31 mouse cellular contexts compared by ENCODE assay signal in the genomic region with DNA sequence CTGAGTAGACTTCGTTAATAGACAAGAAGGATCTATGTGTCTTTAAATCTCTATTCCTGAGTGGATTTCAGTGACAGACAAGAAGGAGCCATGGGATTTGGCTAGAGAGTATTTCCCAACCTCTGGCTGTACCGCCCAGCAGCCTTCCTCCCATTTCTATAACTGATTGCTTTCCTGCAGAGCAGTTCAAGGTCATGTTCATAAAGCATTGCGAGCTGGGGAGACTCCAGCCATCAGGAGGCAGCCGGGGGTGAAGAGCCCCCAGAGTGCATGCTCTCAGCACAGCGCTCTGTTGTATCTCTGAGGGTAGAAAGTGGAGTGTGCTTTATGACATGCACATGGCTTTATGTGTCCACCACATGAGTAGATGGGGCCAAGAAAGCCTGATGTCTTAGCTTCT. TPM values are rescaled to one million over a fixed set of nuclear protein-coding genes. Genes with fewer than 3 reads are reported as not detected.
A peak's percentile ranks its signal among the peaks of the same experiment; 100 is the strongest.
DNase-seq lines count a peak whose midpoint lies in the region; ATAC-seq and TF ChIP-seq lines count a peak whose summit lies in the region.
"Had no signal": no experiment of that assay in that cellular context is flagged by ENCODE, and none has a peak within 500 bp of the region (broad histone marks: within the 10 kb centered on the region; RNA-seq: fewer than 3 reads in every experiment).

No protein-coding gene starts in this region.

- no peaks in the 10 kb centered on the region for H3K27me3 ChIP-seq in lung, embryonic 14.5 days (ENCODE audit: insufficient read depth, low read length)
- H3K27me3 ChIP-seq: embryonic facial prominence, embryonic 13.5 days; forebrain, embryonic 13.5 days; heart, embryonic 13.5 days; hindbrain, embryonic 13.5 days had no signal

- H3K27ac ChIP-seq in lung, embryonic 14.5 days (ENCODE audit: low read depth): no peak overlapping the region; the same call in 1 of the 2 replicates
- H3K27ac ChIP-seq: embryonic facial prominence, embryonic 10.5 days; embryonic facial prominence, embryonic 13.5 days; forebrain, embryonic 10.5 days; forebrain, embryonic 13.5 days; gastrocnemius, adult 2 months; heart, embryonic 13.5 days; hindbrain, embryonic 10.5 days; hindbrain, embryonic 13.5 days had no signal

- no peaks in the 10 kb centered on the region for H3K9me3 ChIP-seq in lung, embryonic 14.5 days (ENCODE audit: low read depth, low read length)
- H3K9me3 ChIP-seq: embryonic facial prominence, embryonic 10.5 days; embryonic facial prominence, embryonic 13.5 days; forebrain, embryonic 10.5 days; forebrain, embryonic 13.5 days; heart, embryonic 13.5 days; hindbrain, embryonic 10.5 days; hindbrain, embryonic 13.5 days had no signal

- peaks cover 29% of the 10 kb centered on the region for H3K36me3 ChIP-seq in lung, embryonic 14.5 days (ENCODE audit: insufficient read depth)

- H3K4me1 ChIP-seq in lung, embryonic 14.5 days (ENCODE audit: insufficient read depth): no peaks in the 10 kb centered on the region
- H3K4me1 ChIP-seq: embryonic facial prominence, embryonic 10.5 days; embryonic facial prominence, embryonic 13.5 days; forebrain, embryonic 10.5 days; forebrain, embryonic 13.5 days; hindbrain, embryonic 10.5 days; hindbrain, embryonic 13.5 days had no signal

- TF ChIP-seq CTCF in lung, embryonic 14.5 days (IDR thresholded peaks at IDR 0.05; ENCODE audit: low read depth): no peak

- no peak overlapping the region for H3K4me3 ChIP-seq in lung, embryonic 14.5 days (ENCODE audit: low read depth, low read length)
- H3K4me3 ChIP-seq: embryonic facial prominence, embryonic 10.5 days; embryonic facial prominence, embryonic 13.5 days; erythroblast, embryonic 14.5 days; forebrain, embryonic 10.5 days; forebrain, embryonic 13.5 days; gastrocnemius, adult 2 months; heart, embryonic 13.5 days; hindbrain, embryonic 10.5 days; hindbrain, embryonic 13.5 days had no signal

- no peak overlapping the region for H3K4me2 ChIP-seq in lung, embryonic 14.5 days
- H3K4me2 ChIP-seq: embryonic facial prominence, embryonic 13.5 days; forebrain, embryonic 13.5 days; heart, embryonic 13.5 days; hindbrain, embryonic 13.5 days had no signal

- 52% methylated on average over 5 of the region's 5 CpGs for WGBS in lung, embryonic 14.5 days

- no peak overlapping the region for H3K9ac ChIP-seq in lung, embryonic 14.5 days
- H3K9ac ChIP-seq: embryonic facial prominence, embryonic 13.5 days; forebrain, embryonic 13.5 days; heart, embryonic 13.5 days; hindbrain, embryonic 13.5 days had no signal

- DNase-seq in adrenal gland, adult (ENCODE audit: inconsistent age in 2 of 2, low spot score in 1 of 2): peak; percentile 35 to 76
- DNase-seq in adrenal gland, adult 18-20 months (ENCODE audit: low spot score in 2 of 2): no peak
- DNase-seq in heart, adult 11 months: peak; percentile 82
- DNase-seq in heart, postnatal 4 days: no peak
- DNase-seq in lung, embryonic 14.5 days: peak; percentile 14
- DNase-seq in lung, postnatal 10 days: no peak
- peak; percentile 24 to 31 for DNase-seq in adrenal gland, postnatal 36 days
- DNase-seq: cerebellum, adult 11-12 months; cerebellum, adult 8-10 months; cerebellum, postnatal 14 days; gastrocnemius, adult 2 months; gastrocnemius, postnatal 14 days; kidney, adult 18-20 months had no signal

- no peak for ATAC-seq in lung, embryonic 14.5 days (ENCODE audit: insufficient read depth)
- no peak for ATAC-seq in inflammation-experienced regulatory T-cells, adult 6 months
- ATAC-seq: forebrain, embryonic 13.5 days; forebrain, embryonic 16.5 days; hindbrain, embryonic 16.5 days; intestine, embryonic 16.5 days had no signal

RNA-seq across cellular contexts. Expression of gene Smlr1, which starts 53.3 kb away (rescaled TPM):
- total RNA-seq in adrenal gland, adult 18-20 months (2021): not detected
- not detected for total RNA-seq in heart, postnatal 4 days (2021)
- not detected in 2 replicates for polyA plus RNA-seq in lung, embryonic 14.5 days (2014; fragmentation: Nextera tagmentation; extraction: Ambion mirVana)
- total RNA-seq in adrenal gland, postnatal 36 days (2021): not detected
- not detected for polyA plus RNA-seq in inflammation-experienced regulatory T-cells, adult 6 months (2017; shearing (Covaris generic))
- total RNA-seq: ES-E14; gastrocnemius, adult 2 months; gastrocnemius, postnatal 14 days; gastrocnemius, postnatal 4 days; heart, adult 18-20 months; heart, postnatal 25 days had no signal
- polyA plus RNA-seq: embryonic facial prominence, embryonic 10.5 days; embryonic facial prominence, embryonic 13.5 days; erythroblast, embryonic 14.5 days; forebrain, embryonic 10.5 days; forebrain, embryonic 13.5 days; forebrain, embryonic 16.5 days; heart, embryonic 13.5 days; heart, embryonic 16.5 days; hindbrain, embryonic 10.5 days; hindbrain, embryonic 16.5 days; kidney, embryonic 14.5 days had no signal

Comparison
In these comparisons a context has a peak if more than half of its experiments do, and no peak if none do; other contexts are left out.
1. DNase-seq: peak in adrenal gland, adult (2 of 2), heart, adult 11 months (single experiment), lung, embryonic 14.5 days (single experiment) and adrenal gland, postnatal 36 days (2 of 2); none in adrenal gland, adult 18-20 months (0 of 2), heart, postnatal 4 days (single experiment) and lung, postnatal 10 days (single experiment).